Mouse (Mus musculus): ENCODE measurements at regions not wholly inside any gene's neighbourhood (a gene's known extent, or its start where the extent isn't known, plus 50 kb on each side); places are given as distances from the start of the nearest gene placed in this dataset.

DNA sequence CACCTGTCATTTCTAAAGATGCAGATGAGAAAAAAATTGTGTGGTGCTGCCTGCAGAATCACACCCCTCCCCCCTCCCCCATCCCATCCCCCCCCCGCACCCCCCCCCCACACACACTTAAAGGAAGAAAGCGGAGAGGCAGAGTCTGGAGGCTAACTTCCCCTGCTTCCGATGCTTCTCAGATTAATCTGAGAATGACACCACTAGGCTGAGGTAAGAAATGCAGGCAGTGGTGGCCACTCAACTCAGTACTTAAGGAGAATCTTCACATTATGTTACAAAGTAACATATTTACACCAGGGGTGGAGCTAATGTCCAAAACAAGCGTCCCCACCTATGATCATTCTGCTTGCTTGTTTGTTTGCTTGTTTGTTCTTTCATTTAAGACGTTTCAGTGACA lies 309.4 kb downstream of the Setd4 start:
- TF ChIP-seq CTCF (IDR thresholded peaks at IDR 0.05; ENCODE audit: borderline replicate concordance, insufficient read depth, low read length) (no peak), POLR2A (IDR thresholded peaks at IDR 0.05; ENCODE audit: low read depth, low read length) (no peak)

Data from embryonic fibroblast, embryonic 13.5 days (primary cell).